Mouse (Mus musculus): ENCODE results near the gene Tlr12.

The Tlr12 gene

DNA sequence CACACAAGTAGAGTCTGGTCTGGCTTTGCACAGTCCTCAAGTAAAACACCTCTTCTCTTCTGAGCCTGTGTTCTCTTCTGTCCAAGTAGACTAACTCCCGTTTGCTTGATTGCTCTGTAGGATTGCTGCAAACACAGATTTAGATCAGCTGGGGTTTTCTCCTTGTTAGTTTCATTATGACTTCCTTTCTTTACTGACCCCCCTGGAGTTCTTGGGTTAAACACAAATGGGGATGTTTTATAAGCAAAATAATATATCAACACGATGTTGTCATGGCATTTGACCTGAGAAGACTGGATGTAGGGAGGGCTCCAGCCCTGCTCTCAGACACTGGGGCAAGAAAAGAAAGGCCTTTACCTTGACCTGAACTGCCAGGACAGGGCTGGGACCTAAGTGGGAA lies 544 bp upstream of the Tlr12 start:
- DNase-seq = no peak

DNA sequence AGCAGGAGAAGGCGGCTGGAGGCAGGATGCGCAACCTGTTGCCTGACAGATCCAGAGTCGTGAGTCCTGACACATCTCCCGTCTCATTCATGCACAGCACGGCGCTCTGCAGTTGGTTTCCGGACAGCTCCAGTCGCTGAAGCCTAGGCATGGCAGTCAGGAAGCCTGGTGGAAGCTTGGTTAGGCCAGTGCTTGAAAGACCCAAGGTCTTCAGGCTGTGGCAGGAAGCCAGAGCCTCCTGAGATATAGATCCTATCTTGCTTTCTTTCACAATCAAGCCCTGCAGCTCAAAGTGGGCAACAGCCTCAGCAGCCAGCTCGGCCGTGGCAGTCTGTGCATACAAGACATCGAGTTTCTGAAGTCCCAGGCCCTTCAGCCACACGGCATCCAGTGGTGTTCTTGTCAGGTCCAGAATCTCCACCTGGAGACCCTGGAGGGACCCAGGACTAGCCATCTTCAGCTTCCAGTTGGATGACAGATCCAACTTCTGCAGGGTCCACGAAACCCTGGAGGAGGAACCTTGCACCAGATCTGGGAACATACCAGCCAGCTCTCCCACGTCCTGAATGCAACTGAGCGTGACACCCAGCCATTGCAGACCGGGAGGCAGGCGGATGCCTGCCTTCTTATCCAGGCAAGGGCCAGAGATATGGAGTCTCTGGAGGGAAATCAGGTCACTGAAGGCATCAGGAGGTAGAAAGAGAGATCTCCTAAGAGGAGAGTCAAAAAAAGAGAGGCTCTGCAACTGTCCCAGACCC lies 877 bp downstream of the Tlr12 start:
- no peak for DNase-seq

DNA sequence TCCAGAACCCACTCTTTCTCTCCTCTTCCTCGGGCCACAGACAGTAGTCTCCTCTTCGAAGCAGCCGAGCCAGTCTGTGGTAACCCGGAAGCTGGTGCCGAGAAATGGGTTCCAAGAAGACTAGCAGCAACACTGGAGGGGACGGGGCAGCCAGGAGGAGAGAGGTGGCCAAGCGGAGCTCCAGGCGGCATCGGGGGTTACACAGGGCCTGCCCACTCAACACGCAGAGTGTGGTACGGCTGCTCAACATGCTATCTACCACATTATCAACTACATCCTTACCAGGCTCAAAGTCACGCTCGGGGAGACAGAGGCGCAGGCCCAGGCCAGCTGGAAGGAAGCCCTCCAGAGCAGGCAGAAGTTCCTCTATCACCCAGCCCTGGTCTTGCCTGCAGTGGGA lies 2.7 kb downstream of the Tlr12 start:
- DNase-seq = no peak

DNA sequence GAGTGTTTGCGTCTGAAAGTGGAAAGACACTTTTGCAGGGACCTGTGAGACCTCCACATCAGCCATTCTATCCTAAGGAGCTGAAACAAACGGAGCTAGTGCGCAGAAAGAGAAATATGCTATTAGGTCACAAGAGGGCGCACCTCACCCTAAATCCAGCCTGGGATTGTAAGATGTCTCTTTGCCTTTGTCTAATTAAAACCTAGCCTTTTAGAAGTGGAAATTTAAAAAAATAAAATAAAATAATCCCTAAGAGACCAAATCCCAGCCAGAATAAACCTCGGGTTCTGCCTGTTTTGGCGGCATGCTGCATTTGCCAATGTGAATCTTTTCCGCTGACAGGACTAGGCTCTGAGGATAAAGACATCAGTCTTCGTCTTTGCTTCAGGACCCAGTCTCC lies 5.1 kb downstream of the Tlr12 start:
- peak; percentile 74 for DNase-seq

DNA sequence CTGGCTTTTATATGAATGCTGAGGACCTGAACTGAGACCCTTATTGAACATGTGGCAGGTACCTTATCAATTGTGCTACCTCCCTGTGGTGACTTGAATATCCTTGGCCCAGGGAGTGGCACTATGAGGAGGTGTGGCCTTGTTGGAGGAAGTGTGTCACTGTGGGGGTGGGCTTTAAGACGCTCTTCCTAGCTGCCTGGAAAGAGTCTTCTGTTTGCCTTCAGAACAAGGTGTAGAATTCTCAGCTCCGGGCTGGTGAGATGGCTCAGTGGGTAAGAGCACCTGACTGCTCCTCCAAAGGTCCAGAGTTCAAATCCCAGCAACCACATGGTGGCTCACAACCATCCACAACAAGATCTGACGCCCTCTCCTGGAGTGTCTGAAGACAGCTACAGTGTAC lies 6.7 kb downstream of the Tlr12 start:
- peak; percentile 34 for DNase-seq

DNA sequence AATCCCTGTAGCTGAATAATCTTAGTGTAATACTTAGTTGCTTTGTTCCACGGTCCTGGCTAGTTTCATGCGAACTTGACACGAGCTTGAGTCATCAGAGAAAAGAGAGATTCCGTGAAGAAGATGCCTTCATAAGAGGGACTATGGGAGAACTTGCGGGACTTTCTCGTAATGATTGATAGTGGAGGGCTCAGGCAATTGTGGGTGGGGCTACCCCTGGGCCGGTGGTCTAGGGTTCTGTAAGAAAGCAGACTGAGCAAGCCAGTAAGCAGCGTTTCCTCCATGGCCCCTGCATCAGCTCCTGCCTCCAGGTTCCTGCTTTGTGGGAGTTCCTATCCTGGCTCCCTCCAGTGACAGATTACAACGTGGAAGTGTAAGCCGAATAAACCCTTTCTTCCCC lies 7.7 kb downstream of the Tlr12 start:
- DNase-seq = peak; percentile 58

DNA sequence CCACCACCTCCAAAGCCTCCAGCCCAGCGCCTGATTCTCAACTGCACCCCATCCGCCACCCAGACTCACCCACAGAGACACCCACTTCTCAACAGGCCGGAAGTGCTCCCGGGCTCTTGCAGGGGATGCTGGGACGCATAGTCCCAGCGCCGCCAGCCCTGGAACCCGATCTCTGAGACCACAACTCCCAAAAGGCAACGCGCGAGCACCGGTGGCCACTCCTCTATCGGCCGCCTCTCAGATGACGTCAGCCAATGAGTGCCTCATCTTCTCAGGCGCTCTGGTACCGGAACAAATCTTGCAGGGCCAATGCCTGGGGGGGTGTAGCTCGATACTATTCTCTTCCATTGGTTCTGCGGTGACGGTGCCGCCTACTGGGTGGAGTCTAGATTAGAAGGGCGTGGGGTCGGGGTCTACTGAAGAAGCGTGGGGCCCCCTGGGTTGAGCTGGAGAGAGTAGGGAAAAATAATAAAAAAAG lies 8.5 kb downstream of the Tlr12 start, which contains the start of gene Zscan20:
Gene Zscan20, minus strand, starts transcription at position 174 of the 478 bp plus-strand sequence.
- peak; percentile 99 for DNase-seq

DNA sequence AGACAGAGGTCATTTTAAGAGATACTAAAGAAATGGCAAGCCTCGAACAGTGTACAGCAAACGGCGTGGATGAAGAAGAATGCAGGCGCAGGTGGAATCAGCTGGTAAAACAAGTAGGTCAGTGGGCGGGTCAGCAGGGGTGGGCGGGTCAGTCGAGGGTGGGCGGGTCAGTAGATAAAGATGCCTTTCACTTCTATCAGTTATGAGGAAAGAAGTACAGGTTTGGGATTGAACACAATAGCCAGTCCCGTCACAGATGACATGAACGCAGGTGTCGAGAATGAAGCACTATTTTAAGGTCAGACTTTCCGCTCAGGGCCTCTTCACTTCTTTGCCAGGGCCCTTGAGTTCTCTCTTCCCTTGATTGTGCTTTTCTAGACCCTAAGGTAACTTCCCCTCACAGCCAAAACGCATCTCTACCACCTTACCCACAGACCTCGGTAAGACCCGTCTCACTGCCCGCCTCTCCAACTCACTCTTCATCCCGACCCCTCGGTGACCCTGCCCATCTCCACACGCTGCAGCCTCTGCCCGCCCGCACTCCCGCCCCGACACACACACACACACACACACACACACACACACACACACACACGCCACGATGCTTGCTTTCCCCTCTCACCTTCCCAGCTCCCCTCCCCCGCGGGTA lies 9.0 kb downstream of the Tlr12 start:
- no peak for DNase-seq

DNA sequence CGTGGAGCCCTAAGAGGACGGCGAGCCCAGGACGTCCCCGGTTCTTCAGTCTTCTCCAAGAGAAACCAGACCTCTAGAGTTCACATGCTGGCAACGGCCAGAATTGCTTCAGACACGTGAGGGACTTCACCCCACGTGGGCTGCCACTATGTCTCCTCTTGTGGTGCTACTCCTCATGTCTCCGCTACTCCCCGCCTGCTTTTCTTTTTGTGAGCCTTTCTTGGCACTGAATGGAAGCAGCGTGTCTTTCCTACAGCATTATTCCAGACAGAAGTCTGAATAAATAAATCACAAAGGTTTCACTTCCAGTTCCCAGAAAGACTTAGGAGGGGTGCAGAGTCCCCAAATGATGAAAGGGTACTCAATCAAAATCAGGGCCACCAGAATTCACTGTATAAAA lies 10.8 kb downstream of the Tlr12 start:
- peak; percentile 41 for DNase-seq

DNA sequence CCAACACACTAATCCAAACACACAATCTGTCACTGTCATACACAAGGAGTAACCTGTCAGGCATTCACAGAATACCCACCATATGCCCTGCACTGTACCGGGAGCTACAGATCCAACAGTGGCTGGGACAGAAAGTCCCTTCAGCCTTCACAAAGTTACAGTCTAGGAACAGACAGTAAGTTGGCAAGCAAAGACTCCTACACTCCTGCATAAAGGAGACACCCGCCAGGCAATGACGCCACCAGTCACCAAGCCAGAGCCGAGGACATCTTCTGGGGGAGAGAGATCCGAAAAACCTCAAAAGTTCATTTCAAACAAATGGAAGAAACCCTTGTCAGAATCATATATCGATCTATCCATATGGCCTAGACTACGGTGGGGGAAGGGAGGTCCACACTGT lies 11.8 kb downstream of the Tlr12 start:
- DNase-seq = no peak

DNA sequence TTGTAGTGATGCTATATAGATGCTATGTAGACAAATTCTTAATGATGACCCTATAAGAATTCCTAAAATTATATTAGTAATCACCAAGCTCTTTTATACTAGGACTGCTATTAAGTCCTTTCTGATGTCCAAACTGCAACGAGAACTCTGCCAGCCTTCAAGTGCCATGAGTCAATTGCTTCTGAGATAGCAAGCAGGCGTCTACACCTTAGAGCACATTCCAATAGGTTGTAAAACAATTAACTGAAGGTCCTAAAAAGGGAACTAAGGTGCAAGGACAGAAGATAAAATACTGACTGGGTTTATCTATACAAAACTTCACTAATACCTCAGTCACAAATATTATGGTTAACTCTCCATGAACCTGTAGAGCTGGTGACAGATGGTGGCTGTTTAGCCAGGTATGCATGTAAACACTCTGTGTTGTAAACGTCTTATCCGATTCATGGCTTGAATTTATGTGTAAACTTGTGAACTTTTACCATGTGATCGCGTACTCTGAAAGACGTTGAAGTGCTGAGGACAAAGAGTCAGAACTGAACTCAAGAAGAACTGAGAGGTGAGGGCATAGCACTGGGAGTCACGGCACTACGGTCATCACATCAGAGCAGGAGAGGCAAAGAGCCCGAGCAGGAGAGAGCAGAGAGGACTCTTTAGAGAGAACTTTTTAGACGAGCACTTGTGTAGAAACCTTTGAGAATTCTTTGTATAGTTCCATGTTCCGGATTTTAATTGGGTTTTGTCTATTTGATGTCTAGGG lies 20.4 kb downstream of the Tlr12 start:
- DNase-seq = no peak

DNA sequence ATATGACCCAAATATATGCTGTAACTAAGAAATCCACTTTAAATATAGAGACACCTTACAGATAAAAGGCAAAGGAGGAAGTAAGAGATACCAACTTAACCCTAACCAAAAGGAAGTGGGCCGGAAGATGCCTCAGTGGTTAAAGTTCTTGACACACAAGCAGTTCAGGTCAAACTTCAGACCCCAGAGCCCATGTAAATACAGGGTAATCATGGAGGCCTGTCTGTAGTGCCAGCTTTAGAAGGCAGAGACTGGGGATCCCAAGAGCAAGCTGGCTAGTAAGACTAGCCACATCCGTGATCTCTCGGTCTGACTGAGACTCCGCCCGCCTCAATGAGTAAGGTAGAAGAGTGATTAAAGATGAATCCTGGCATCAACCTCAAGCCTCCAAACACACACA lies 24.4 kb downstream of the Tlr12 start:
- DNase-seq = no peak

DNA sequence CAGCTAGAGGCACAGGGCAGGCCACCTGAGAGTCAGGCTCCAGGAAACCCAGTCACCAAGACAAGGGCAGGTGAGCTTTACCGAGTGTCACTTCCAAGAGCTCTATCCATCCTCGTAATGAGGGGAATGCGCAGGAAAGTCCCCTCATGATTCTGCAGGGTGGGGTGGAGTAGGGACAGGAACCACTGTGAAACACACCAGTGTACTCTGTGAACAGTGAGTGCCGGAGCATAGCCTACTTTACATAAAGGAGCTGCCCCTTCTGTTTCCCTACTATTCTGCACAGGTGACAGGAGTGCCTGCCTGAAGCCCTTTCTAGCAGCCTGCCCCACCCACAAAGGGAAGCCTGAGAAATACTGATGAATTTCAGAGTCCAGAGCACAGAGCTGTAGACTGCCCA lies 25.1 kb downstream of the Tlr12 start:
- no peak for DNase-seq

DNA sequence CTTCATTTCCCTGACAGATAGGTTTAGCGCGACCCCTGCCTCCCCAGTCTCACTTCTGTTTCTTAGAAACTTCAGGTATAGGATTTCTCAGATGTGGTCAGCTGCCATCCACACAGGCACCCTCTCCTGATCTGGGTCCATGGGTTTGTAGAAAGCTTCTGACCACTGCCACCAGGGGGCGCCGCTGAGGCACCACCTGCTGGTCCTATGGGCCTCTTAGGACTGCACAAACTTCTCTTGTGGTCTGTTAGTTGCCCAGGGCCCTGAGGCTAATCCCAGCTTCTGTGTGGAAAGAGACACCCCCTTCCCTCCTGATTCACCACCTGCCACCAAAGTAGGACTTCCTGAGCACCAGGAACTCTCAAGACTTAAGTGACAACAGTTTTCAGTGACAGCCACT lies 39.2 kb downstream of the Tlr12 start:
- DNase-seq = no peak

DNA sequence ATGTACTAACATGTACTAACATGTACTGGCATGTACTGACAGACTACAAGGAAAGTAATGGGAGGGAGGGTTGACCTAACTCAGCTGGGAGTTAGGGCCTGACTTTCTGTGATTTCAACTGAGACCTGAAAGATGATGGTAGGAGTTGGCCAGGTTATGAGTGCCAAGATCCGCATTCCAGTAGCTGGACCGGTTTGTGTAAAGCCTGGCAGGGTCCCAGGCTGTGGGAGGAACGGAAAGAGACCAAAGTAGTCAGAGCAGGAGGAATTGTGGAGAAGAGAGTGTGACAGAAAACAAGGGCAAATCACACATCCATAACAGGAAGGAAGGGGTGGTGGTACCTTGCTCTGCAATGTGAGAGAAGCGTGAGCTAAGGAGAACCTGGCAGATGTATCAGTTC lies 42.6 kb downstream of the Tlr12 start:
- no peak for DNase-seq

All from cerebellum, adult 9-10 months (tissue).